Mouse (Mus musculus): Measurements from ENCODE around the gene Itga5.

DNA sequence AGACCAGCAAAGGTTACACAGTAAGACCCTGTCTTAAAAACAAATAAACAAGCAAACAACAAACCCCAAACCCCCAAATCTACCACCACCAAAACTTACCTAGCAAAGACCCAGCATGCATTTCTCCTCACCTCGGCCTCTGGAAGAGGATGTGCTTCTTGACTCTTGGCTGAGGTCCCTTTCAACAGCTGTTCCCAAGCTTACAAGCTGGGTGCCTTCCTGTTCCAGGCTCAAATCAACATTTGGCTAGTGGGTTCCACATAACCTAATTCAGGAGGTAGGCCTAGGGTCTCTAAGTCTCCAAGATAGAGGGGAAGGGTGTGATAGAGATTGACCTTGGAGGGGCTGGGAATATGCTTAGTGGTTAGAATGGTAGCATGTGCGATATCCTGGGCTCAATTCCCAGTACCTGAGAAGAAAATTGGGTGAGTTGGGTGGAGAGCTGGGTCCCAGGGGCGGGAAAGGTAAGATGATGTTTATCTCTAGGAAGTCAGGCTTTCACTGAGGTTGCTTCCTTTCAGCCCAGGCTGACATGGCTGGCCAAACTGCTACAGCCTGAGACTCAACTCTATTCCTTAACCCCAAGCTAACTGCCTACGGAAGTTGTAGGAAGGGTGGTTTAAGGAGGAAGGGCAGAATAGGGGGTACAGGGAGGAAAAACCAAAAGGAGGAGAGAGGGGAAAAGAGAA lies 8.7 kb upstream of the Itga5 start:
- TF ChIP-seq CTCF (IDR thresholded peaks at IDR 0.05; ENCODE audit: insufficient read depth, low read length) (no peak), POLR2A (IDR thresholded peaks at IDR 0.05; ENCODE audit: borderline replicate concordance, extremely low read depth, low read depth, low read length) (no peak)

Measured in lung, adult 2 months (tissue).